Mouse (Mus musculus) frontal cortex, adult (tissue): Measurements from ENCODE around the gene Rnf183.

ENCODE experiments used
- ATAC-seq: cut with Nextera tagmentation; 2 replicates; pipeline ENCODE4 v1.9.2; 2017; ENCODE audit warnings: mild to moderate bottlenecking, moderate library complexity, mixed read lengths; ENCODE audit not compliant: low TSS enrichment

Gene Rnf183

DNA sequence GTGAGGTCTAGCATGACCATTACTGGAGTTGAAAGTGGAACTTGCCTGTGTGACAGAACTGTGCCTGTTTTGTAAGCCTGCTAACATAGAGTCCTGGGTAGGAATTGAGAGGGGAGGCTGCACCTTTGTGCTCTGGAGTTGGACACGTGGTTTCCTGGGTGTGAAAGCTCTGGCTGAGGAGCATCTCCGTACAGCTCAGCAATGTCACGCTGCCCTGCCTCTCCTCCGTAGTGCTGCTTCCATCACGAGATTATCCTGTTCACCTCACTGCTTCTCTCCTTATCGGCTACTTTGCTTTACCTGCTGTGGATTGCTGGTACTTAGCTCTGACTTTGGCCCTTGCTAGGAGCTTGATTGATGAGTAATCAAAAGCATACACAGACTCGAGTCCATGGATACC is 51.3 kb downstream of the Rnf183 start:
- no peak for ATAC-seq

DNA sequence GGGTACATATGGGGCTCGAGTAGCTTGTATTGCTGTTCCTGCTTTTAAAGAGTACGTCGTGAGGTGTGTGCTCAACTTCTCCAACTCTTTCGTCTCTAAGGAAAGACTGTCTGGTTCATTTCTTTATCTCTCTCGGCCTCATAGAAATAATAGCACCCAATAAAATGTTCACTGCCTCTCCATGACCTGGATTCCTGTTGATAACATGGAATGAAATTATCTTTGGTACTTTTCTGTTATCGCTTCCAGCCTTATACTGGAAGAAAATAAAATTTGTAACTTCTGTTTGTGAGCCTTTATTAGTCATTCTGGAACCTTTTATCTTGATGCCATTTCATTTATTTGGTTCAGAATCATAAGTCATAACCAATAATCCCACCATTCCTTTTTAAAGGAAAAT is 51.8 kb downstream of the Rnf183 start:
- ATAC-seq = no peak

- no peak for ATAC-seq
Observed at GRCm38 (mm10) chr4:62379724-62380381, 55.2 kb downstream of the Rnf183 start.
